Mouse (Mus musculus): ENCODE data around the gene Tbx20.

The Tbx20 gene

DNA sequence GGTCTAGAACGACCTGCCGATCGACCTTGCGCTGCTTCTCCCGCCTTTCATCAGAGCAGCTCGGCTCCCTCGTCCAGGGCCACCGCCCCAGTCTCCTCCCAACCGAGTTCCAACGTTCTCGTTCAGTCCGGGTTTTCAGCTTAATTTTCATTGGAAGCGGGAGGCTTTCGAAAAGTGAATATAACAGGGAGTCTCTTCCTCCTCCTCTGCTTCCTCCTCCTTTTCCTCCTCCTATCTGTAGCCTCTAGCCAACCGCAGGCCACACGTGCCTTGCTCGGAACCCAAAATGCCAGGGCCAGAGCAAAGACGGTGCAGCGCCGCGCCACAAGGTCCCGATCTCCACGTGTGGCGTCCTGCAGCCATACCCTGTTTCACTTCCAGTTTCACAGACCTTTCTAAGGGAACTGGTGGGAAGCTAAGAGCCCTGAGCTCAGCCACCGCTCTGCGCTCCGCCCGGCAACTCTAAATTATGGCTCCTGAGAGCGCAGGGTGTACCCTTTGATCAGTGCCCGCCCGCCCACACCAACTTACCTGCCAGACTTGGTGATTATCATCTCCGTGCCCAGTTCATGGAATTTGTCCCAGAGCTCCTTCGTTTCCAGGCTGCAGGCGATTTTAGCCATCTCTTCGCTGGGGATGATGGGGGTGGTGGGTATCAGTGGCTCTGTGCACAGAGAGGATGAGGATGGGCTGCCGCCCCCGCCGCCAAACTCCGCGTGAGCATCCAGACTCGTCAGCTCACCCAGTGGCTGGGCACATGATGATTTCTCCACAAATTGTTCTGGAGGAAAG is 3.8 kb downstream of the Tbx20 start:
- DNase-seq (ENCODE audit: extremely low read depth, low read depth, low spot score) = no peak

DNA sequence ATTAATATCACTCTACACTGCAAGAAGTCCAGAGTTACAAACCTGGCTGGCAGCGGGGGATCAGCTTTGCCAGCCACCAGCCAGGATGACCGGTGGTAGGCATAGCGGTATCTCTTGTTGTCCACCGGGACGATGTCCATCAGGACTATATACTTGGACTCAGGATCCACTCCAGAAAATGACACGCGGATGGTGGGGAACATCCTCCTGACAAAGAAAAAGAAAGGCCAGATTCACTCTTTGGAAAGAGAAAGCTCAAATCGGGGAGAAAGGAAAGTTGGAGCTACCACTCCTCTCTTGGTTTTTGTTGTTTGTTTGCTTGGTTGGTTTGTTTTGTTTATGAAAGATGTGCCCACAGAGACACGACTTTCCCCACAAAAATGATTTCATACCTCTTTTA is 4.5 kb downstream of the Tbx20 start:
- DNase-seq (ENCODE audit: extremely low read depth, low read depth, low spot score) = no peak

DNA sequence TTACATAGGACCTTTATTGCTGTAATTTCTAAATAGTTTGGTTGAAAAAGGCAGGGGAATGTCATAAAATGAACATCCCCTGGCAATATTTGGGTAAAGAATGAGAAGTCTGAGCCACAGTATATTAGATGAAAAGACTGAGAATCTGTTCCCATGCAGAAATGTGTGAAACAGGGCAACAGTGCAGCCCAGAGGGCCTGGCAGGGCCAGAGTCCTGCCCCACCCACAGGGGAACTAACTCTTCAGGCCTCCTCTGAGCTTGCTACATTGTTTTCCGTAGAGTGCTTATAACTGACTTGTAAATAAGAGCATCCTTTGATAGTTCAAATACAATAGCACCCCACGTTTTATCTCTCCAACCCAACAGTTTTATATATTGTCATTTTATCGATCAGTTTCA is 7.0 kb downstream of the Tbx20 start:
- DNase-seq (ENCODE audit: extremely low read depth, low read depth, low spot score) = no peak

DNA sequence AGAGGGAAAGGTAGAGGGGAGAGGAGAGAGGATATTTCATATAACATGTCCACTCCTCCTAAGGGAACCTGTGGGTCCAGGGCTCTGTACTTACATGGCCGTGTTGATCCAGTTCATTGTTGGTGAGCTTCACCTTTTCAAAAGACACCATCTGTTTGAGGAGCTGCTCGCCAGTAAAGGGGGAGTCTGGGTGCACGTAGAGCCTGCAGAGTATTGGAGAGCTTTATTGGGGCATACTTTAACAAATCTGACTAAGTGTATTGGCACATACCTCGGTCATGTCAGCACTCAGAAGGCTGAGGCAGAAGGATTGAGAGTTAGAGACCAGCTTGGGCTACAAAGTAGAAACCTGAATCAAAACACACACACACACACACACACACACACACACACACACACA is 8.5 kb downstream of the Tbx20 start:
- no peak for DNase-seq (ENCODE audit: extremely low read depth, low read depth, low spot score)

DNA sequence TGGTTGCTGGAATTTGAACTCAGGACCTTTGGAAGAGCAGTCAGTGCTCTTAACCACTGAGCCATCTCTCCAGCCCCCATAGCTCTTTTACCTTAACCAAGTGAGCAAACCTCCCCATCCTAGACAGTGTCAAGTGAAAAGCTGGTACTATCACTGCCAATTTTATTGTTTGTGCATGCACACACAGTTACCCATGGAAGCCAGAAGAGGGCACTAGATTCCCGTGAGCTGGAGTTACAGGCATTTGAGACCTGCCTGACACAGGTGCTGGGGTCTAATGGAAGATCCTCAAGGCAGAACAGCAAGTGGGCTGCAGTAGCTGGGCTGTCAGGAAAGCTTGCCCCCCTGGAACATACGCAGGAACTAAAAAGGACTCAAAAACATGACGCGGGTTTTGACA is 13.6 kb downstream of the Tbx20 start:
- DNase-seq (ENCODE audit: extremely low read depth, low read depth, low spot score) = no peak

DNA sequence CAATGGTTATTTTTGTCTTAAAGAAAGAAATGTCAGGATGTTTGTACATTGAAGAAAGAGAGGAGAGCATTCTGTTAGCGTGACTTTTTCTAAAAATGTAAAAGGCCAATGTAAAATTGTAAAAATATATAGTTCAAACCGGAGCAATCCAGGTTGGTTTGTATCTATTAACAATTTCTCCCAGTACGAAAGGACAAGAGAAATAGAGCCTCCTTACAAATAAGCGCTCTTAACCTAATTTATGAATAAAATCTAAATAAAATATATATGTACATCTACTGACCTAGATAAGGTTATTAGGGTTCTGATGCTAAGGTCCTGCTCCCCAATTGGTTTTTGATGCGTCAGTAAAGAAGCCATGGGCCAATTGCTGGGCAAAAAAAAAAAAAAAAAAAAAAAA is 29.1 kb downstream of the Tbx20 start:
- DNase-seq (ENCODE audit: extremely low read depth, low read depth, low spot score) = no peak

DNA sequence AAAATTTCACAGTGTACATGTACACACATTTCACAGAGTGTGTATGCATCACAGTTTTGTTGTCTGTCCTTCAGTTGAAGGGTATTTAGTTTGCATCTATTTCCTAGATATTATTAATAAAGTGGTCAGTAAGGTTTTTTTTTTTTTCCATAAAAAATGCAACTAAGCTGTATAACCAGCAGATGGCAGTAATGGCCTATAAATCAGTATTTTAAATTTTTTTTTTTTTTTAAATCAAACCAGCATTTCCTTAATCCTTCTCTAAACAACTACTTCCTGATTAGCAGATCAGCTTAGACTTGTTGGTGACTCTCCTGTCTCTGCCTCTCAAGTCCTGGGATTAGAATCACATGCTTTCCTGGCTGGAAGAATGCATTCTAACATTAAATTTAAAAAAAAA is 72.9 kb downstream of the Tbx20 start:
- no peak for DNase-seq (ENCODE audit: extremely low read depth, low read depth, low spot score)

DNA sequence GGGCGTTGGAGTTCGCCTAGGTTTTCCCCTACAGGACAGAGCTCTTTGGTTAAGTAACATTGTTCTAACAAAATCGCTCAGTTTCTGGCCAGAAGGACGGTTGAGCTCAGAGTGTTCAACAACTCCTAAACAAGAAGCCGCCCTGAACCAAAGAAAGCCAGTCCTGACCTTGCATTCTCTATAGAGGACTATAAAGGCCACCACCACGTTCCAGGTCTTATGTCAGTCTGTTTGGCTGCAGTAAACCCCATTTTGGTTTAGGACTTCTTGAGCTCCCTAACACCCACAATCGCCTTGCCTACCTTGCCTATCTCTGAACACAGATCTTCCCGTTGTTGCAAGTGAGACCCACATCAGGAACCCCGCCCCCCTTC is 77.7 kb downstream of the Tbx20 start:
- DNase-seq (ENCODE audit: extremely low read depth, low read depth, low spot score) = no peak

DNA sequence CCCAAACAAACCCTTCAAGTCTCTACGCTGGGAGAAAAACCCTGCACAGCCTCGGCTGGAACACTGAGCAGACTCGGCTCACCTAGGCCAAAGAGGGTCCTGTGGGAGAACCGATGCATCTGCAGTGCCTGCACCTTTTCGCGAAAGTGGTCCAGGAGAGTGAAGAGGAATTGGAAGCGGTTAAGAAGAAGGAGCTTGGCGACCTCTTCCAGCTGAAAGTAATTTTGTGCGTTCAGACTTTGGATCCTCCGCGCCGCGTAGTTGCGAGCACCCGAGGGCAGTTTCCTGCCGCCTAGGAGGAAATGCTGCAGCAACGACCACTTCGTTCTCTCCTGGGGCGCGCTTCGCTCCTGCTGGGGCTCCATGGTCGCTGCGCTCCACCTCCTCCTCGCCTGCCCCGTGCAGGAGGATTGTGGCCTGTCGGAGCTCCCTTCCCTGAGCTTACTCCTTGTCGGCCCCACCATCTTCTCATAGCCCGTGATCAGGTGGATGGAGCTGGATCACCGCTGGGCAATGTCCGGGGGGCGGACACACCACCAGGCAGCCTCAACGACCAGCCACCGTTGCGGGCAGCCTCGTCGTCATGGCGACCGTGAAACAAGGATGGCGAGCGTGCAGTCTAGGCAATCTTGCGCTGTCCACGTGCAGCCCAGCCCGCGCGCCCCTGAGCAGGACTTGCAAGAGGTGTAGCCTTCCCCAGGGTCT is 78.3 kb downstream of the Tbx20 start, which contains the start of gene Dpy19l2:
TSS of gene Dpy19l2 (minus strand) at position 594 of the 705 bp plus-strand sequence.
- no peak for DNase-seq (ENCODE audit: extremely low read depth, low read depth, low spot score)

All from fat pad, adult 2 months (tissue).